9 mouse cellular contexts compared by ENCODE assay signal in genomic region chr2:26909387-26909784, GRCm38 (mm10). TPM values are rescaled to one million over a fixed set of nuclear protein-coding genes. Genes with fewer than 3 reads are reported as not detected.
DNase-seq lines count a peak whose midpoint lies in the region; ATAC-seq and TF ChIP-seq lines count a peak whose summit lies in the region.
"Had no signal": no experiment of that assay in that cellular context is flagged by ENCODE, and none has a peak within 500 bp of the region (broad histone marks: within the 10 kb centered on the region; RNA-seq: fewer than 3 reads in every experiment).

No protein-coding gene starts in this region.

- H3K27ac ChIP-seq in lung, postnatal 0 days (ENCODE audit: low read length) = peak overlapping the region; percentile 90
- no peak overlapping the region for H3K27ac ChIP-seq in forebrain, embryonic 12.5 days
- H3K27ac ChIP-seq in liver, embryonic 11.5 days (ENCODE audit: low read depth, low read length) = peak overlapping the region; percentile 74; the same call in 1 of the 2 replicates

- H3K4me2 ChIP-seq in lung, postnatal 0 days (replicated peaks; ENCODE audit: low read depth, low read length) = peak overlapping the region; percentile 73
- peak overlapping the region; percentile 100 for H3K4me2 ChIP-seq in forebrain, embryonic 12.5 days
- H3K4me2 ChIP-seq in liver, embryonic 11.5 days = peak overlapping the region; percentile 94

- no peak for ATAC-seq in lung, postnatal 0 days
- ATAC-seq in forebrain, embryonic 12.5 days (ENCODE audit: low FRiP score) = no peak
- no peak for ATAC-seq in liver, embryonic 11.5 days (replicated peaks; ENCODE audit: low FRiP score)

- no peak for TF ChIP-seq CTCF in lung, postnatal 0 days (IDR thresholded peaks at IDR 0.05)

- H3K36me3 ChIP-seq in lung, postnatal 0 days (ENCODE audit: insufficient read depth, low read length) = peaks cover 18% of the 10 kb centered on the region
- H3K36me3 ChIP-seq in forebrain, embryonic 12.5 days (replicated peaks) = peaks cover 73% of the 10 kb centered on the region
- peaks cover 50% of the 10 kb centered on the region for H3K36me3 ChIP-seq in liver, embryonic 11.5 days (ENCODE audit: control insufficient read depth, insufficient read depth, low read length)

- H3K27me3 ChIP-seq in lung, postnatal 0 days (replicated peaks; ENCODE audit: insufficient read depth, low read length) = no peaks in the 10 kb centered on the region
- no peaks in the 10 kb centered on the region for H3K27me3 ChIP-seq in forebrain, embryonic 12.5 days
- no peaks in the 10 kb centered on the region for H3K27me3 ChIP-seq in liver, embryonic 11.5 days (replicated peaks; ENCODE audit: control insufficient read depth, insufficient read depth, low read length)

- TF ChIP-seq EP300 in lung, postnatal 0 days (IDR thresholded peaks at IDR 0.05) = no peak

- H3K9me3 ChIP-seq in lung, postnatal 0 days (ENCODE audit: low read length) = no peaks in the 10 kb centered on the region
- H3K9me3 ChIP-seq in forebrain, embryonic 12.5 days = no peaks in the 10 kb centered on the region
- no peaks in the 10 kb centered on the region for H3K9me3 ChIP-seq in liver, embryonic 11.5 days (ENCODE audit: control insufficient read depth, low read length)

- DNase-seq in lung, postnatal 0 days (ENCODE audit: low spot score) = no peak
- DNase-seq in lung, postnatal 36 days = no peak
- DNase-seq in liver, embryonic 11.5 days (ENCODE audit: low spot score) = no peak
- no peak for DNase-seq in frontal cortex, postnatal 14 days (ENCODE audit: low spot score in 2 of 2)
- DNase-seq in thymus, postnatal 10 days (ENCODE audit: low spot score in 2 of 2) = no peak
- no peak for DNase-seq in cerebellum, adult 11-12 months
- DNase-seq: adrenal gland, postnatal 25 days; kidney, adult 11 months had no signal

- H3K4me3 ChIP-seq in lung, postnatal 0 days (ENCODE audit: low read depth, low read length) = peak overlapping the region; percentile 76
- peak overlapping the region; percentile 88 for H3K4me3 ChIP-seq in forebrain, embryonic 12.5 days (replicated peaks)
- H3K4me3 ChIP-seq in liver, embryonic 11.5 days (ENCODE audit: low read depth, low read length) = peak overlapping the region; percentile 79

- peaks cover 22% of the 10 kb centered on the region; the same call in 1 of the 2 replicates for H3K4me1 ChIP-seq in lung, postnatal 0 days (ENCODE audit: insufficient read depth, low read depth, low read length)
- peaks cover 36% of the 10 kb centered on the region for H3K4me1 ChIP-seq in forebrain, embryonic 12.5 days
- H3K4me1 ChIP-seq in liver, embryonic 11.5 days (replicated peaks; ENCODE audit: control insufficient read depth, insufficient read depth, low read length) = peaks cover 27% of the 10 kb centered on the region

- peak overlapping the region; percentile 95 for H3K9ac ChIP-seq in lung, postnatal 0 days (replicated peaks; ENCODE audit: low read depth)
- H3K9ac ChIP-seq in forebrain, embryonic 12.5 days = peak overlapping the region; percentile 98
- peak overlapping the region; percentile 87 for H3K9ac ChIP-seq in liver, embryonic 11.5 days (ENCODE audit: low read depth, low read length)

RNA-seq across cellular contexts. Expression of gene Med22, which starts 1.1 kb away (rescaled TPM):
- 32.6 and 33.8 TPM in 2 replicates for polyA plus RNA-seq in lung, postnatal 0 days (2015; fragmentation: Nextera tagmentation; extraction: Ambion mirVana)
- polyA plus RNA-seq in forebrain, embryonic 12.5 days (2016; fragmentation: Nextera tagmentation; extraction: Ambion mirVana) = 139 and 144 TPM in 2 replicates
- 34.8 and 39.1 TPM in 2 replicates for polyA plus RNA-seq in liver, embryonic 11.5 days (2014; fragmentation: Nextera tagmentation; extraction: Ambion mirVana)

RNA-seq across cellular contexts. Expression of gene Rpl7a, which starts 1.2 kb away (rescaled TPM):
- polyA plus RNA-seq in lung, postnatal 0 days (2015; fragmentation: Nextera tagmentation; extraction: Ambion mirVana) = 380 and 417 TPM in 2 replicates
- polyA plus RNA-seq in forebrain, embryonic 12.5 days (2016; fragmentation: Nextera tagmentation; extraction: Ambion mirVana) = 560 and 566 TPM in 2 replicates
- 874 and 991 TPM in 2 replicates for polyA plus RNA-seq in liver, embryonic 11.5 days (2014; fragmentation: Nextera tagmentation; extraction: Ambion mirVana)

RNA-seq across cellular contexts. Expression of gene Surf6, which starts 6.7 kb away (rescaled TPM):
- polyA plus RNA-seq in lung, postnatal 0 days (2015; fragmentation: Nextera tagmentation; extraction: Ambion mirVana) = 11.8 and 13.5 TPM in 2 replicates
- polyA plus RNA-seq in forebrain, embryonic 12.5 days (2016; fragmentation: Nextera tagmentation; extraction: Ambion mirVana) = 28.8 and 29.5 TPM in 2 replicates
- 15.8 and 16.8 TPM in 2 replicates for polyA plus RNA-seq in liver, embryonic 11.5 days (2014; fragmentation: Nextera tagmentation; extraction: Ambion mirVana)

RNA-seq across cellular contexts. Expression of gene Surf2, which starts 6.8 kb away (rescaled TPM):
- 23.0 and 23.8 TPM in 2 replicates for polyA plus RNA-seq in lung, postnatal 0 days (2015; fragmentation: Nextera tagmentation; extraction: Ambion mirVana)
- polyA plus RNA-seq in forebrain, embryonic 12.5 days (2016; fragmentation: Nextera tagmentation; extraction: Ambion mirVana) = 49.6 and 50.9 TPM in 2 replicates
- 61.5 and 64.7 TPM in 2 replicates for polyA plus RNA-seq in liver, embryonic 11.5 days (2014; fragmentation: Nextera tagmentation; extraction: Ambion mirVana)

RNA-seq across cellular contexts. Expression of gene Surf1, which starts 6.9 kb away (rescaled TPM):
- 59.6 and 59.7 TPM in 2 replicates for polyA plus RNA-seq in lung, postnatal 0 days (2015; fragmentation: Nextera tagmentation; extraction: Ambion mirVana)
- polyA plus RNA-seq in forebrain, embryonic 12.5 days (2016; fragmentation: Nextera tagmentation; extraction: Ambion mirVana) = 51.2 and 54.4 TPM in 2 replicates
- 56.5 and 58.3 TPM in 2 replicates for polyA plus RNA-seq in liver, embryonic 11.5 days (2014; fragmentation: Nextera tagmentation; extraction: Ambion mirVana)
